Mouse (Mus musculus) embryonic fibroblast, embryonic 13.5 days (primary cell): ENCODE results near the gene BC030867.

Source experiments
- CTCF ChIP-seq: IDR thresholded peaks from 2 replicates; pipeline ENCODE4 v1.5.1; 2011; ENCODE audit warnings: mild to moderate bottlenecking, control low read depth, low read length, moderate library complexity, borderline replicate concordance; ENCODE audit not compliant: insufficient read depth
- POLR2A ChIP-seq: IDR thresholded peaks from 2 replicates; pipeline ENCODE4 v1.6.1; 2011; ENCODE audit warnings: low read depth, mild to moderate bottlenecking, control low read depth, low read length, moderate library complexity

DNA sequence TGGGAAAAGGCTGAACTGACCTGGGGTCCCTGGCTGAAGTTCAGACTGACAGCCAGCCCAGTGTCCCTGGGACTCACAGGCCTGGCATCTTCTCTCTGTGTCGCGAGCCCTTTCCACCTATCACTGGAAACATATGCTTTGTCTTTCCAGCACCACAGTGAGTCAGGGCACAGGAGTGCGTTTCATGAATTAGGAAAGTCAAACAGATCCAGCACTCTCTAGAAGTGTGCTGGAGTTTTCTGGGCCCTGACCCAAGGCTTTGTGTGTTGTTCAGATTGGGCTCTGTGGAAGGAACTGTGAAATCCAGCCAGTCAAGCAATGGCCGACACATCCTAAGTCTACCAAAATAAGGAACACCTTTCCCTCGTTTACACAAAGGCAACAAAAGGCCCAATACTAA is 23.5 kb upstream of the BC030867 start:
- TF ChIP-seq CTCF: no peak
- TF ChIP-seq POLR2A: no peak
